Mouse (Mus musculus) heart, postnatal 0 days (tissue): ENCODE results near the gene Otof.

Source experiments
- CTCF ChIP-seq: IDR thresholded peaks from 2 replicates; pipeline ENCODE4 v1.5.1; 2016; ENCODE audit warnings: antibody characterized with exemption, control low read depth, low read depth
- EP300 ChIP-seq: IDR thresholded peaks from 2 replicates; pipeline ENCODE4 v1.6.1; 2016; ENCODE audit warnings: antibody characterized with exemption, low read depth

- TF ChIP-seq CTCF (no peak), EP300 (no peak)
Measured at GRCm38 (mm10) chr5:30356647-30357046, 105.1 kb downstream of the Otof start.
